Mouse (Mus musculus) WW6 (cell line): ENCODE results near the gene Tspoap1.

Experiments used
- DNase-seq: peaks from one replicate; pipeline ENCODE4 v3.0.0-alpha.2; 2013; ENCODE audit warnings: low read depth, low spot score

The Tspoap1 gene

DNA sequence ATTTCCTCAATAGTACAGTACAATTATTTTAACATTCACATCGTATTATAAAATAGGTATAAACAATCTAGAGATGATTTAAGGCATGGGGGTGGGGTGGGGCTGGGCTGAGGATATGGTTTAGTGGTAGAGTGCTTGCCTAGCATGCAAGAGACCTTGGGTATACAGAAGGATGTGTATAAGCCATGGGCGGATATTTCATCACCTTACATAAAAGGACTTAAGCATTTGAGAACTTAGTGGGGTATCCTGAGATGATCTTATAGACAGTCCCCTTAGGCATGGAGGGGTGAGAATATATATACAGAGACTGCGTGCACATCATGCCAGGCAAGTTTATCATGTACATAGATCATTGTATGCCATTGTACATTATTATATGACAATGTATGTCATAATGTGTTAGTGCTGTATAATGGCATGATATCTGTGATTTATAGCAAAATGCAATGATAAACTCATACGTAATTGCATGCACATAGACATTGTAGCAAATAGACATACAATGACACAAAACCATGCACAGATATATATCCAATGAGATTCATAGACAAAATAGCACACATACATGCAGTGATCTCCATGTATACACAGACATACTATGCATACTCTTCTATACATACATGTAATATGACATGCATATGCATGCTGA, 1.3 kb upstream of the Tspoap1 start:
- no peak for DNase-seq

DNA sequence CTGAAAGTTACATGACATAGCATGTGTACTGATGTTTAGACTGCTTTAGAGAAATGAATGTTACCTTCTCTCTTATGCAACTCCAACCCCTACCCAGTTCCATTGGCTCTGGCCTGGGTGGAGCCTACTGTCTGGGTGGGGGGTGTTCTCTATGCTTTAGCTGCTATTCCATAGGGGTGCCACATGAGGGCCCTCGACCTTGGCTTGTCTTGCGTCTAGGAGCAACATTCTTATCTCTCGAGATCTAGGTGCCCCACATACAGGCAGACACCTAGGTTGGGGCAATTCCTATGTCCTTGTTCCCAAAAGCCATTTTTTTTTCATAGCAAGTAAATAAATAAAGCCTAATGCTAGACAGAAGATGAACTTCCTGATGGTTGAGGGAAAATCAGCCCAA, 734 bp upstream of the Tspoap1 start:
- DNase-seq, result no peak

DNA sequence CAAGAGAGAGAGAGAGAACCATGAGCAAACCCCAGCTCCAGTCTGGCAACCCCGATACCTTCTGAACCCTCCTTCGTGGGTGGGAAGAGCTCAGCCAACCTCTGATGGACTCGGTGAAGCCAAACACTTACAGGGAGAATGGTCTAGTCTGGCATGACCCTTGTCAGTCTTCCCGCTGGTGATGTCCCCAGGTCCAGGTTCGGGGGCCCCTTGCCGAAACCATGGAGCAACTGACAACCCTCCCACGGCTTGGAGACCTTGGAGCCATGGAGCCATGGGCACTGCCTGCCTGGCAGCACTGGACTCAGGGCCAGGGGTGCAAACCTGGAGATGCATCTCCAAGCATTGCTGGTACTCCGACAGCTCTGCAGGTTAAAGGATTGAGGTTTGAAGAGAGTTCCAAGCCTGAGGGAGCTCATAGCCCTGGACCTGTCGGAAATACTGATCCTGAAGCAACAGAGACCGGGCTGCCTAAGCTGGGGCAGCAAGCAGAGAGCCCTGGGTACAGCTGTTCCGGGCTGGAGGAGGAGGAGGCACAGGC, 910 bp downstream of the Tspoap1 start:
- DNase-seq, result no peak

DNA sequence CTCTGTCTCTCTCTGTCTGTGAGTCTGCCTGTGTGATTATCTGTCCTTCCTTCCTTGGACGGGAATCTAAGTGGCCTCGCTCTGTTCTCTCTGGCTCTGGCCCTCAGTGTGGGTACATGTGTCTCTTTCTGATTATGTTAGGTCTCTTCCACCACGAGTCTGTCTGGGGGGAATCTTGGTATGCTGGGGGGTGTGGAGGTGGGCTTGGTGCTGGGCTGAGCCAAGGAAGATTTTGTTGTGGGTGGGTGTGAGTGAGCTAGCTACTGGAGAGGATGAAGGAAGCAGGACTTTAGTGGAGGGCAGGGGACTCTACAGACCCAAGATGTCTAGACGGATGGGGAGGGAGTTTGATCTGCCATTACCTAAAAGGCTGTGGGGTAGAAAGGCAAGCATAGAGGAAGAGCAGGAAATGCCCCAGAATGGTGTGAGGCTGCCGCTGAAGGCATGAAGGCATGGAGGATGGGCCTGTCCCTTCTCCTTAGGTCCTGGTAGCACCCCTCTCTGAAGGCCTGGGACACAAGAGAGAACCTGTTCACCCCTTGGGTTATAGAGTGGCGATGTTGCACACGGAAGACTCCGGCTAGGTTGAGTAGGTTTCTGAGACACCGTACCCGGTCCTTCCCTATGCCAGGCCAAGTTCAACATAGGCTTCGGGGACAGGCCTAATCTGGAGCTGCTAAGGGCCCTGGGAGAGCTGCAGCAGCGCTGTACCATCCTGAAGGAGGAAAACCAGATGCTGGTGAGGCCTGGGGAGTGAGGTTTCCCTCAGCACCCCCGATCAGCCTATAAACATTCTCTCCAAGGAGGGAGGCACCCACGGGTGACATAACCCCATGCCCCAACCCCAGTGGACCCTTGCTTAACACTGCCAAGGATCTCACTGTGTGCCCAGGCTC, 1.7 kb downstream of the Tspoap1 start:
- no peak for DNase-seq

DNA sequence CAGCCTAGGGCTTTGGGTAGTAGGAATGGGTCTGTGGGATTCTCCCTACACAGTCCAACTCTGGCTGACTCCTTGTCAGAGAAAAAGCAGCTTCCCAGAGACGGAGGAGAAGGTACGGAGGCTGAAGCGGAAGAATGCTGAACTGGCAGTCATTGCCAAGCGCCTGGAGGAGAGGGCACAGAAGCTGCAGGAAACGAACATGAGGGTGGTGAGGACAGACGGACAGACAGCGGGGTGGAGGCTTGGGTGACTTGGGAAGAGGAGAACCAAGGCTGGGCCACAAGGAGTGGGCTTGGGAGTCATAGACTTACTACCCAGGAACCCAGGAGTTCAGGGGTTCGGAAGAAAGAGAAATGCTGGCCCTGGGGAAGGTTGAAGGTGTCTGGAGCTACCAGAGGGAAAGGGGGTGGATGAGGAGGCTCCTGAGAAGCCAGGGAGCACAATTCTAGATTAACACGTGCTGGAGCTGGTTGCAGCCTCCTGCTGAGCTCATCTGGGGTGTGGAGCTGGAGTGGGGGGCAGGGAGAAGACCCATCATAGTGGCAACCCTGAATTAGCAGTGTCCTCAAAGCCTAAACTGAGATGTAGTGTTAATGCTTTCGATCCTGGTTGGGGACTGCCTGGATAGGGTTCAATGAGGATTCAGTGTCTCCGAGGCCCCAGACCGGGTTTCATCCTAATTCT, 2.5 kb downstream of the Tspoap1 start:
- DNase-seq, result no peak

DNA sequence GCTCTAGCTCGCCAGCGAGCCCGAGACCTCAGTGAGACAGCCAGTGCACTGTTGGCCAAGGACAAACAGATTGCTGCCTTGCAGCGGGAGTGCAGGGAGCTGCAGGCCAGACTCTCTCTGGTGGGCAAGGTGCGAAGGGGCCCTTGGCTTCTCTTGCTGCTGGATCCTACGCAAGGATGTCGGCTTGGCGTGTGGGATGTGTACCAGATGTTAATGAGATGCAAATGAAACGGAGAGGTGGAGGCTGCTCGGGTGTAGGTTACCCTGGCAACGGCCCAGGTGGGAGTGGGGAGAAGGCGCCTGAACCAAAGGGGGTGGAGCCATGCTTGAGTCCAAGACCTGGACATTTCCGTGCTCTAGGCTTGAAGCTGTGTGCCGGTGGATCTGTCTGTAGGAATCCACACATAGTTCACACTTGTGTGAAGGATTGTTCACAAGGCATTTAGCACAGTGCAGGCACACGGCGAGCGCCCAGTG, 3.2 kb downstream of the Tspoap1 start:
- peak; percentile 90 for DNase-seq

DNA sequence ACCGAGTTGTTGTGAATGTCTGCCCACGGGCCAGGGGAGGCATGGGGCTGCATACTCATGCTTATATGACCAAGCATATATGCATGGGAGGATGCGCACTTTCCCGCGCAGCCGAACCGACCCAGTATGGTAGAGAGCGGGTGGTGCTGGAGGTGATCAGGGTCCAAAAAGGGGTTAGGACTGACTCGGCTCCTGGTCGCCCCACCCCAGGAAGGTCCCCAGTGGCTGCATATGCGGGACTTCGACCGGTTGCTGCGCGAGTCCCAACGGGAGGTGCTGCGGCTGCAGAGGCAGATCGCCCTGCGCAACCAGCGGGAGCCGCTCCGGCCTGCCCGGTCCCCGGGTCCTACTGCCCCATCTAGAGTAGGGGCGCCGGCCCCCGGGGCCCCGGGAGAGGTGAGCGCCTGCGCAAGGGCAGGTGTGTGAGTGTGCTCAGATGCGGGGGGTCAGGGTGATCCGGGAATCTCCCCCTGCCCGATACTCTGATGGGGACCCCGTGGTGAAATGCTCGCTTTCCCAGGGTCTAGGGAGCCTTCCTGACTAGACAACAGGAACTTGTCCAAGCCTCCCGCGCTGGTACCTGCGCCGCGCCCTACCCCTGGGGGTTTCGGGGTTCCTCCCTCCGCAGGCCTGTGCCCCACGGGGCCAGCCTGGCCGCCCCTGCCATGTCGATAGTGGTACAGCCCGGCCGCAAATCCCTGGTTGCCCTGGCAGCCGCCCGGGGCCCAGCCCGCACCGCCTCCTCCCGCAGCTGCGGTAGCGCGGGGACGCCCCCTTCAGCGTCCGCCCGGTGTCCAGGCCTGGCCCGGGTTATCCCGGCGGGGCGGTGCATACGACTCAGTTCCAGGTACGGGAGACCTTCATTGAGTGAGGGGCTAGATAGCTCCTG, 3.9 kb downstream of the Tspoap1 start:
- DNase-seq, result no peak

DNA sequence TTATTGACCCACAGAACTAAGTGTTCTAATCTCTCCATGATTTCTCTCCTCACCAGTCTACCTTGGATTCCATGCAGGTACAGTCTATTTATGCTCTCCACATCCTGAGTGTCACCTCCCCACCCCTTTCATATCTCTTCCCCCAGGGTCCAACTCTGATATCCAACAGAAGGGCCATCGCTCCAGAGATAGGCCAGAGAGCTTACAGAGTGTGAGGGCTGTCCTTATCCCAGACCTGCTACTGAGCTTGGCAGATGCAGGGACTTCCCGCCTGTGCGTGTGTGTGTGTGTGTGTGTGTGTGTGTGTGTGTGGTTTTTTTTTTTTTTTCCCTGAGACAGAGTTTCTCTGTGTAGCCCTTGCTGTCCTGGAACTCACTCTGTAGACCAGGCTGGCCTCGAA, 8.4 kb downstream of the Tspoap1 start:
- DNase-seq, result no peak

DNA sequence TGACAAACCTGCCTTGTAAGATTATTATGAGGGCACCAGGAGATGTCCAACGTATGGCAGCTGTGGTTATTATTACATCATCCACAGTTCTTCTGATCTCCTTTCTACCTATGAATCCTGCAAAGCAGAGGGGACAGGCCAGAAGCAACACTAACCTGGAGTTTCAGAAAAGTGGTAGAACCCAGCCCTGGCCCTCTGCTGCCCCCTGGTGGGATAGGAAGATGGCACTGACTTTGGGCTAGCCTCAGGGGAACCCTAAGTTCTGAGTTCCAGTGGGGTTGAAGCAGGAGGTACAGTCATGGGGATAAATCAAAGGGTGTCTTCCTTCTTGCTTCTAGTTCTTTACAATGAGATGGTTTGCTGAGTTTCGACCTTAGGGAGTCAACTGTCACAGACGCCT, 10.6 kb downstream of the Tspoap1 start:
- DNase-seq, result no peak

DNA sequence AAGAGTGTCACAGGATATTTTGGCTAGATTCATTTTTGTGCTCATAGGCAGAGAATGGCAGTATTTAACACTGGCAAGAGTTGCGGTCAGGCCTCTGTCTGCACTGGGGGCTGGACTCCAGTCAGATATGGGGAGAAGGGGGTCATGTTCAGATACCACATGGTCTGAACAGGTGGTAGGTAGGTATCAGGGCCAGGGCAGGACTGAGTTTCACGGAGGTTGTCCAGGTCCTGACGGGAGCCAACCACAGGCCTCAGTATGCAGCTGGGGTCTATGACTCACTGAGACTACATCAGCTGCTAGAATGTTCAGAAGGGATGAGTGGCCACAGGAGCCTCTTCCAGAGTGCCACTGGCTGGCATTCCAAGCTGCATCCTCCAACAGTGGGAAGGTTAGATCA, 12.0 kb downstream of the Tspoap1 start:
- DNase-seq, result no peak

DNA sequence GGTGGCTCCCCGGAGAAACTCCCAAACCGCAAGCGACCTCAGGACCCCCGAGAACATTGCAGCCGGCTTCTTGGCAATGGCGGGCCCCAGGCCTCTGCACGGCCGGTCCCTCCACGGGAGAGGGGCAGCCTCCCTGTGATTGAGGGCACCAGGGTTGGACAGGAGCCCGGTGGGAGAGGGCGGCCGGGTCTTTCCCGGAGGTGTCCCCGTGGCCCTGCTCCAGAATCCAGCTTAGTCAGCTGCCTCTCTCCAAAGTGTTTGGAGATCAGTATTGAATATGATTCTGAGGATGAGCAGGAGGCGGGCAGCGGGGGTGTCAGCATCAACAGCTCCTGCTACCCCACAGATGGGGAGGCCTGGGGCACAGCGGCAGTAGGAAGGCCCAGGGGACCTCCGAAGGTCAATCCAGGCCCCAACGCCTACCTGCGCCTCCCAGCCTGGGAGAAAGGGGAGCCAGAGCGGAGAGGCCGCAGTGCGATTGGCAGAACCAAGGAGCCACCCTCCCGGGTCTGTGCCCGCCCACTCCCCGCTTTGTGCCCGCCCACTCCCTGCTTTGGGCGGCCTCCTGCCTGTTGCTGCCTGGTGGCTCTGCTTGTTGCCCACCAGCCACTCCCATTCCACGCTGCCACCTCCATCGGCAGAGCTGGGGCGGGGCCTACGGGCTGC, 17.9 kb downstream of the Tspoap1 start:
- peak; percentile 86 for DNase-seq

DNA sequence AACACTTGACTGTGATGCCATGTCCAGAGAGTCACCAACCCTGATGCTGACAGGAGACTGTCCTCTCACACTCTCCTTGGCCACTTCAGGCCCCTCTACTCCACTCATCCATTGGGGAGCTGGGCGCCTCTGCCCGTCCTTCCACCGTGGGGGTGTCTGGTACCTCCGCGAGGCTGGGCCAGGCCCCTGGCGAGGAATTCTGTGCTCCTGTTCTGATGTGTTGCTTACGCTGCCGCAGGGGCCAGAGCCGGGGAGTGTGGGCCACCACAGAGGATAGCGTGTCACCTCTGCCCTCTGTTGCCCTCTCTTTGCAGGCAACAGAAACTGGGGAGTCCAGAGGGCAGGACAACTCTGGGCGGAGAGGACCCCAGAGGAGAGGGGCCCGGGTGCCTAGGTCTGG, 18.6 kb downstream of the Tspoap1 start:
- no peak for DNase-seq

DNA sequence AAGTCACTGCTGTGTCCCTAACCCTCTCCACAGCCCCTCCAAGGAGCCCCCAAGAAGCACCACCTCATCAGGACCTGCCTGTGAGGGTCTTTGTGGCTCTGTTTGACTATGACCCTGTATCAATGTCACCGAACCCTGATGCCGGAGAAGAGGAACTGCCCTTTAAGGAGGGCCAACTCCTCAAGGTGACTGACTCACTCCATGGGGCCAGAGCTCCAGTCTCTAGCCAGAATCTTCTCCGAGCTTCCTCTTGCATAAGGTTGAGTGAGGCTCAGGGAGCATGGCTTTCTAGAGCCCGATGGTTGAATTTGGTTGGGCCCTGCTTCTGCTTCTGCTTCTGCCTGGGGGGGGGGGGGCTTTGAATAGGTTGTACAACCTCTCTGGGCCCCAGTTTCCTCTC, 19.1 kb downstream of the Tspoap1 start:
- no peak for DNase-seq

DNA sequence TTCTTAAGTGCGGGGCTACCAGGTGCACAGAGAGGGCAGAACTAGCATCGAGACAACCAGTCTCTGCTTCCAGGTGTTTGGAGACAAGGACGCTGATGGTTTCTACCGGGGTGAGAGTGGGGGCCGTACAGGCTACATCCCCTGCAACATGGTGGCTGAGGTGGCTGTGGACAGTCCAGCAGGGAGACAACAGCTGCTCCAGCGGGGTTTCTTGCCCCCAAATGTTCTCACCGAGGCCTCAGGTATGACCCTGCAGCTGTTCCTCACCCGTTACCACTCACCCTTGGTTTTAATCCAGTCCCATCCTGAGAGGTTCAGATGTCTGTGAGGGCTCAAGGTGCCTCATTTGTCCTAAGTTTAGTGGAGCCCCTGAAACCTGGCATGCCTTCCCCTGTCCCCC, 19.8 kb downstream of the Tspoap1 start:
- DNase-seq, result no peak

DNA sequence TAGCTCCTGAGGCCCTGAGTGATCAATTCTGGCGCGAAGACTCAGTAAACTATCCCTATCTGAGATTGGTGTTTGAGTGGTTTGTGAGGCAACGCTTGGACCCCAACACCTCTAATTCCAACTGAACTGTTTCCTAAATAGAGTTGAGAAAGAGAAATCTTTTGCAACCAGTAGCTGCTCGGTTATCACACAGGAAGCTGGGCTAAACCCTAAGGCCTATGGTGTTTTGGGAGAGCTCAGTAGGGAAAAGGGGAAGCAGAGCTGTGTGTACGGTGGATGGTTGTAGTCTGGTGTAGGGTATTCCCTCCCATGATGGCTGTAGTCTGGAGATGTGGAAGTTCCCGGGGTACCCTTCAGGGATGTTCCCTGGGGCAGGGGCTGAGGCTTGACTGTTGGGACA, 29.7 kb downstream of the Tspoap1 start:
- DNase-seq, result no peak

DNA sequence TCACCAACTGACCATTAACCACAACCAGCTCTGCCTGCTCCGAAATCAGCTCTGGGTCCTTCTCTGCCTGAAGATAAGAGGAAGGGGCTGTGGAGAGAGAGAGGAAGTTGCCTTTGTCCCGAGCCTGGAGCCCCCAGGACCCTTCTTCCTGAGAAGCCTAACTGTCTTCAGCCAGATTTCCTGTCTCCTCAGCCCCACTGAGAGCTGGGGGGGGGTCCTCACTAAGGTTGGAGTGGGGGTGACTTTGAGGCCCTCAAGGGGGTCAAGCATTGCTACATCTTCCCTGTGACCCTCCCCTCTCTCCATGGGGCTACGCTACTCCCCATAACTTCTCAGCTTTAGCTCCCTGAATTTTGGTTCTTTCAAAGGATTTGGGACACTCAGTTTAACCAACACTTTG, 33.1 kb downstream of the Tspoap1 start, which contains the start of gene Mpo:
Gene Mpo (plus strand): TSS at position 122 of the 400 bp plus-strand sequence.
- DNase-seq, result no peak

DNA sequence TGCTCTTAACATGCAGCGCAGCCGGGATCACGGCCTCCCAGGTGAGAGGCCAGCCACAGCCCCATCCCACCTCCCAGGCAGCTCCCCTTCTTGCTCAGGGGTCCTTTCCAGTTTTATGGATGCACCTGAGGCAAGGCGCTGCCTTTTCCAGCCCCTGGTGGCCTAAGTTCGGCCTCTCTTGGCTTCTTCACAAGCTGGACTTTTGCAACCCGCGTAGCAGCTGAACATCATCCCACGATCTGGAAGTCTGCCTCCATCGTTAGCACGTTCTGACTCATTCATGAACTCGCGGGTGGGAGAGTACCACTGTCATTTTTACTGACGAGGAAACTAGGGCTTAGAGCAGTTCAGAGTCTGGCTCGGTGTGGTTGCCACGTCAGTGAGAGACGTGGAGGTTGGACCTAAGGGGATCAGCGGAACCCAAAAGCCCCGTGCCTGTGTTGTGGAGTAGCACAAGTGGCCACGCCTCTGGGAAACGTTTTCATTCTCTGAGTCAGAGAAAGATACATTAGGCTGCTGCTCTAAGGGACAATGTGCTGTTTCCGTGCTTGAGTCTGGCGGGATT, 41.5 kb downstream of the Tspoap1 start:
- no peak for DNase-seq

DNA sequence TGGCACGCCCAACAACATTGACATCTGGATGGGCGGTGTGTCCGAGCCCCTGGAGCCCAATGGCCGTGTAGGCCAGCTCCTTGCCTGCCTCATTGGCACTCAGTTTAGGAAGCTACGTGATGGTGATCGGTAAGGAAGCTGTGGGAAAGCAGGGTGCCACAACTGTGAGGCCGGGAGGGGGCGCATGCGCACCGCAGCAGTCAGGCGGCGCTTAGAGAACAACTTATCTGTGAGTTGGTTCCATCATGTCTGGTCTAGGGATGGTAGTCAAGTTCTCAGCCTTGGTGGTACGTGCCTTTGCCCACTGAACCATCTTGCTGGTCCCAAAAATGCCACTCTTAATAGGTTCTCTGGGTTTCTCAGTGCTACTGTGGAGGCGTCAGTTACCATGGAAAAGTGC, 42.3 kb downstream of the Tspoap1 start:
- DNase-seq, result peak; percentile 55

DNA sequence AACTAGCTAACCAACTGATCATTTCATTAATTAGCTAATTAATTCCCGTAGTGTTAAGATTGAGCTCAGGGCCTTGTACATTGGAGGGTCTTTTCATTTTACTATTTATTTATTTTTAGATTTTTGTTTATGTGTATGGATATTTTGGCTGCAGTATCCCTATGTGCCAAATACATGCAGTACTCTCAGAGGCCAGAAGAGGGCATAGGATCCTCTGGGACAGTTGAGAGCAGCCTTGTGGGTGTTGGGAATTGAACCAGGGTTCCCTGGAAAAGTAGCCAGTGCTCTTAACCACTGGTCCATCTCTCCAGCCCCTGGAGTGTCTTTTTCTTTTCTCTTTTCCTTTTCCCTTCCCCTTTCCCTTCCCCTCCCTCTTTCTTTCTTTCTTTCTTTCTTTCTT, 45.1 kb downstream of the Tspoap1 start:
- no peak for DNase-seq

DNA sequence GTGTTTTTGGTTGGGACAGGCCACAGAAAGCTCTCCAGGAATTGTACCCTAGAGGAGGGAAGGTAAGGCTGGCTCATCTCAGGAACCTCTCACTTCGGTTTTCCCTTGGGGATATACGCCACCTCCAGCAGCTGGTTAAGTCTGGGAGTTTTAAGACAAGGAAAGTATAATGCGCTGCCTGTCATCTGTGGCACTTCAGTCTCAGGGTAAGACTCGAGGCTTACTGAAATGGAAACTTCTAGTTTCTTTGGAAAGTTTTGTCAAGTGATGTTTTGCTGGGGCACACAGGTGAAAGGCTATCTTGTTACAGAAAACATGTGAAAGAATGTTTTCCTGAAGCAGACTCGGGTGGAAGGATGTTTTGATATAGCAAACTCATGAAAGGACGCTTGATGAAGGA, 47.1 kb downstream of the Tspoap1 start:
- no peak for DNase-seq
